Mouse (Mus musculus) ovary, postnatal 10 days (tissue): ENCODE results near the gene Gja5.

Experiments used
- DNase-seq: peaks from one replicate; pipeline ENCODE4 v3.0.0; 2022; ENCODE audit warnings: low spot score

Gja5 gene

GRCm38 (mm10) chr3:96904393-96904792, at the start of gene Gja5:
Gene Gja5 (plus strand): TSS chr3:96904693.
- DNase-seq = no peak

DNA sequence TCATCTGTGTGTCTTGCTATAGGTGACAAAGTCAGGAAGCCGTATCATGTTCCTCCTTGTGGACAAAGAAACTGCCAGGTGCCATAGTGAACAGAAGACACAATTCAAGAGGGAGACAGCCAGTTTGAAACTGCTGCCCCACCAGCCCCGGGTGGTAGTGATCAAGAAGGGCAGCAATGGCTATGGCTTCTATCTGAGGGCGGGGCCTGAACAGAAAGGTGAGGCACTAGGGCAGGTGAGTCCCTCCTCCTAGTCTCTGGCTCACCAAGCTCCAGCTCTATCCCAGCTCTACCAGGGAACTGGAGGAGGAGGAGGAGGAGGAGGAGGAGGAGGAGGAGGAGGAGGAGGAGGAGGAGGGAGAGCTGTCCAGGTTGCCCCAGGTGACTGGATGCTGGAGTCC, 48.7 kb upstream of the Gja5 start:
- DNase-seq = no peak

DNA sequence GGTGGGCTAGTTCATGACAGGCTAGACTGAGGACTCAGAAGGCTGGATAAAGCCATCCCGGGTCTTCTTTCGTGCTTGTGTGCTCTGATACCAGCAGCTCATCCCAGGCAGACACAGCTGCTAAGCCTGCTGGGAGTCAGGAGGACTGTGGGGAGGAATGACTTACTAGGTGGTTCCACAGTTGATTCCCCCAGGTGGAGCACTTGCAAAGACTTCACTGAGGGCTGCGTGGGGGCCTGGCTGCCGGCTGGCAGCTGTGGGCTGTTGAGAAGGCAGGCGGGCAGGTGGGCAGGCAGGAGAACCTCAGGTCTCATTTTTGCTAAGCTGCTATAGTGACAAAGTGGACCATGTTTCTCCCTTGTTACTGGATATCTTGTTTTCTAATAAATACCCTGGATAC, 44.0 kb upstream of the Gja5 start:
- DNase-seq = no peak

DNA sequence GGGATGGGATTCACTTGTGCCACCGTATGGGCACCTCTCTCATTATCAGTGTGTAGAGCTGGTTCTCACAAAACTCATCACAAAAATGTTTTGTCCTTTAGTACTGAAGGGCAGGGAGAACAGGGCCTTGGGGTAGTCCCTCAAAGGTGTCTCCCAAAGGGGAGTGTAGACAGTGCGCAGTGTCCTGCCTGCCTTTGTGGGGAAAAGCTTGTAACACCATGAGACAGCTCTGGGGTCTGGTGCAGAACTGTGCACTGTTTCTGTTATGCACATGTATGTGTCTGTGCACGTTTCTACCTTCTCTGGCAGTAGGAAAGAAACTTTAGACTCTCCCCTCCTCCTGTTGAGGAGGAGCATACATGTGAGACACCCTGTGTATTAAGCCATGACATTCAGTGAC, 36.6 kb upstream of the Gja5 start:
- no peak for DNase-seq

GRCm38 (mm10) chr3:96868566-96868965, 35.9 kb upstream of the Gja5 start:
- DNase-seq = no peak

GRCm38 (mm10) chr3:96869091-96869490, 35.4 kb upstream of the Gja5 start:
- no peak for DNase-seq

DNA sequence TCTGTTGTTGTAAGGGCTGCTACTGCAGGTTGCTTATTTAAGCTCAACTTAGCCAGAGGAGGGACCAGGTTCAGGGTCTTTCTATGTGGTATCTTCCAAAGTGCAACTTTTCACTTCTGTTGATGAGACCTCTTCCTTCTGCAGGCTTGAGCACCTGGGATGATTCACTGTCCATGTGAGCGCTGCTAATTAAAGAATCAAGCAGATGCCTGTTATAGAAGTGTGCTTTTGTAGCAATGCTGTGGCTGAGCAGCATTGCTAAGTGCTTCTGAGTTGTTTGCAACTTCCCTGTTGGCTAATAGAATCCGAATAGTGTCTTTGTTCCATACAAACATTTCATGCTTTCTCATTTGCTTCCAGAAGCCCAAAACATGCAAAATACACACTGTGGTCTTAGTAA, 34.2 kb upstream of the Gja5 start:
- no peak for DNase-seq

GRCm38 (mm10) chr3:96871070-96871469, 33.4 kb upstream of the Gja5 start:
- DNase-seq = no peak

GRCm38 (mm10) chr3:96872501-96872900, 32.0 kb upstream of the Gja5 start:
- no peak for DNase-seq

DNA sequence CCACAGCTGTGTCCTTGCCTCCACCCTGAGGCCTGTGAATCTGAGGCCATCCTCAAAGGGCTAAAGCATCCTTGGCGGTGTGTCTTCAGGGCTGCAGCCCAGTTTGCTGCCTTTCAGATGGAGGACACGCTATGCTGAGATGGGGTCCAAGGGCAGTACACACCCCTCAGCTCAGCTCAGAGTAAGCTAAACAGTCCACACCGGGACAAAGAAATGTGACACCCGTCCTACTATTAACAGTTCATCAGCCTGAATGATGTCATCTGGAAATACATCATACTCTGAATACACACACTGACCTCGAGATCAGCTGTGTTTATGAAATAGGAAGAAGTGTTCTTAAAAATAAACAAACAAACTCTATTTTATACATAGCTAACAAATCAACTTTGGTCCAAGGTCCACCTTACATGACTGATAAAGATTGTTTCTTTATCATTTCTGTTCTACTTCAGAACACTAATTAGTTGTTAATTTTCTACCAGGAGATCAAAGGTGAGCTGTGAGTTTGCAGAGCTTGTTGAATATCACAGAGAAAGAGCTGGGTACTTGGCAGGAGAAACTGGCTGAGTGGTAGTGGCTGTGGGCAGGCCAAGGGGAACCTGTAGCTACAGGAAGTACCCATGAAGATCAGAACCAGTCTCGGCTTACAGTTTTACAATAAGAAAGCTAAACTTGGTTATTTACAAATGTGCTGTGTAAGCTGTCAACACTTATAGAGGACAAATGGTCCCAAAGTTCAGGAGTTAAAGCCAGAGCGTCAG, 29.5 kb upstream of the Gja5 start:
- DNase-seq = no peak

DNA sequence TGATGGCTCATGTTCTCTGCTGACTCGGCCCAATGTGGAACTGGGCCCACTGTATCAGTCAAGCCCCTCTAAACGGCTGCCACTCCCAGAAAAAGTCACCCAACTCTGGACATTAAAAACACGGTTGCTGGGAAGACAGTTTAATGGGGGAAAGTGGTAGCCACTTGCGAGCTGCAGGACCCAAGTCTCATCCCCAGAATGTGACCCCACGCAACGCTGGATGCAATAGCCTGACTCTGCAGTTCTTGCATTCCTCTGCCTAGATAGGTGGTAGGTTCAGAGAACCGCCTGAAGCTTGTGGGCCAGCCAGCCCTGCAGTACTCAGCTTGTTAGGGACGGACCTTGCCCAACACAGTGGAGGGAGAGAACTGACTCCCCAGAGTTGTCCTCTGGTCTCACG, 25.0 kb upstream of the Gja5 start:
- no peak for DNase-seq

GRCm38 (mm10) chr3:96880385-96880784, 24.1 kb upstream of the Gja5 start:
- DNase-seq = no peak

DNA sequence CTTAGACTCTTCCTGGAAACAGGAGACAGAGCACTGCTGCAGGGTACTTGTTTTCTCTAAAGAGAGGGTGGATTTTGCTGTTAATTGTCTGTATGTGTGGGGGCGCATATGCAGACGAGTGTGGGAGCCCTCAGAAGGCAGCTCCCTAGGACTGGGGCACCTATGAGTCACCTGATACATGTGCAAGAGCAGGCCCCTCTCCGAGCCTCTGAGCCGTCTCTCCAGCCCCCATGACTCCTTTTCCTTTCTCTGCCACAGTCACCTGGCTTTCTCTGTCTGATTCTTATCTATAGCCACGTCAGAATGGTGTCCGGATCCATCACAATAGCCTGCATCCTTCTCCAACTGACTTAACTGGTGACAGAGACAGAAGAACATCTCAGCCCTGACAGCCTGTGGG, 22.9 kb upstream of the Gja5 start:
- DNase-seq = no peak

- no peak for DNase-seq
Measured at GRCm38 (mm10) chr3:96882061-96882849, 22.2 kb upstream of the Gja5 start.

DNA sequence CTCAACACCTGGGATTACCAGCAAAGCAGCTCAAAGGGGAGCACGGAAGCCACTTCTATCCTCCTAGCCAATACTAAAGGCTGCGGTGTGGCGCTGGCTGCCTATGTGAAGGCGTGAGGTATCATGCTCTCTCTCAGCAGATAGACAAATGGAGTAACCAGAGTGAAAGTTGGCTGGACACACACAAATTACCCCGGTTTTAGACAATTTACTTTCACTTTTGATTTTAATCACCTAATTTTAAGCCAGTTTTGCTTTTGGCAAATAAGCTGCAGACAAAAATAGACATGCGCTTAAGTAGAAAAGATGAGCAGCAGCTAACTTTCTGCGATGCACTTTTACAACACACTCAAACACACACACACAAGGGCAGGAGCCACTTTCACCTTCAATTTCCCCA, 20.8 kb upstream of the Gja5 start:
- no peak for DNase-seq

DNA sequence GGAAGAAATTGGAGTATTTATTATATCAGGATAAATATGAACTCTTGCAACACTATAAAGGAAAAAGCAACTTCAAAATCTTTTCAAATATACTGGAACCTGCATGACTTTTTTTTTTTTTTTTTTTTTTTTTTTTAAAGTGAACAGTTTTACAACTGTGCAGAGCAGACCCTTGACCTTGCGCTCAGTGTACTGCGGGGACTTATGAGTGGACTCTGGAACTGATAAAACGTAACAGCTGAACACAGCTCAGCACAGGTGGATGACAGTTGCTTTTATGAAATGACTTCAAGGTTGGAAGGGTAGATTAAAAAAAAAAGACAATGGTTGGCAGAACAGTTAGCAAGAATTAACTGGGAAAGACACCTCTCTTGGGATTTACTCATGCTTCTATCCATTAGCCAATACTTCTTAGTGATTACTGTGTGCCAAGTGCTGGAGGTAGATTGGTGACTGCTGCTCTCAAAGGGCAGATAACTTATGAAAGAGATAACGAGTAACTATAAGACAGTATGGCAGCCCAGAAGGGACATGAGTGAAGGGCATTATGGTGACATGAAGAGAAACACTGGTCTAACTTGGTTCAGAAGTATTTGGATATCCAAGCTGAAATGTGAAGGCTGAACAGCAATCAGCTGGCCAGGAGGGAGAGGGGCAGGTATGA, 2.0 kb upstream of the Gja5 start:
- no peak for DNase-seq

DNA sequence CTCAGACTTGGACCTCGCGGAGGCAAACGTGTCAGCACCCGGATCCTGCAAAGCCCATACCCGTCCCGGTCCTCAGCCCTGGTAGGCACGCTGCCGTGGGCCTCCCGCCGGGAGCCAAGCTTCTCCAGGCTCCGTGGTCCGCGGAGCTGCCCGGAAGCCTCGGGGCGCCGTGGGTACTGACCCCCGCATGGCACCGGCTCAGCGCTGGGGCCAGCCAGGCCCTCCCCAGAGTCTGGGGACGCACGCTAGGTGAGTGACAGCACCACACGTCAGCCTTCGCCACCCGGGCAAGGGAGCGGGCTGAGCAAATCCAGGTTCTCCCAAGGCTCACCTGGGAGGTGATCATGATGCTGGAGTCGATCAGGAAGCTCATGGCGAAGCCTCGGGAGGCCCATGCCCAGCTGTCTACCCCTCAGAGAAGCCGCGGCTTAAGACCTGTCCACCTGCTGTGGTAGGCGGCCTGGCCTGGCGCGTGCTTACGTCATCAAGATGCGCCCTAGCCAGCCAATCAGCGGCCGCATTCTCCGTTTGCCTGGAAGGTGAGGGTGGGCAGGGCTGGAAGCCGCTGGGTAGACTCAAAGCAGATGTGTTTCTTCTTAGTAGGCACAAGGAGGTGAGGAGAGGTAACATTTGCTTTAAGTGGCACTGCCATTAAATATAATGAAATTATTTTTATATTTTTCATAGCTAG, 503 bp downstream of the Gja5 start, which contains the start of gene Gpr89:
Gpr89 (minus strand) TSS at position 496 of the 691 bp plus-strand sequence.
- peak; percentile 94 for DNase-seq

- DNase-seq = no peak
Measured at GRCm38 (mm10) chr3:96905592-96905991, 1.1 kb downstream of the Gja5 start.

GRCm38 (mm10) chr3:96920991-96921390, 16.5 kb downstream of the Gja5 start:
- no peak for DNase-seq

GRCm38 (mm10) chr3:96924631-96925030, 20.1 kb downstream of the Gja5 start:
- no peak for DNase-seq

DNA sequence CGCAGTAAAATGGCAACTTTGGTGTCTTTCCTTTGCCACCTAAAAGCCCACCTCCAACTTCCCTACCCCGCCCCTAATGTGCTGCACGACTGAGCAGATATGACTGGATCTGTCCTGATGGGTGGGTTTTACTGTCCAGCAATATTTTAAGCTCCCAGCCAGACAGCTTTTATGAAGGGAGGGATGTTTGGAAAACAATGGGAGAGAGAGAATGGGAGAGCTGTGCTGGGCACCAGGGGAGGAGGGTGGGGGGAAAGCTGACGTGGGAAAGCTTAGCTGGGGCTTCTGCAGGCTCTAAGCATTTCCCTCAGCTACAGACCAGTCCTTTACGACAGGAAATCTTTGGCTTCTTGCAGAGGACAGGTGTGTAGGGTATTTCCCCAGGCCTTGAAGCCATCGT, 21.4 kb downstream of the Gja5 start, which contains the start of gene Gja8:
Gja8 (minus strand) TSS at position 101 of the 400 bp plus-strand sequence.
- DNase-seq = no peak

GRCm38 (mm10) chr3:96931261-96931681, 26.8 kb downstream of the Gja5 start:
- no peak for DNase-seq
